Mouse (Mus musculus): ENCODE measurements around the gene Syap1. TPM values are rescaled to one million over a fixed set of nuclear protein-coding genes. Genes with fewer than 3 reads are reported as not detected.

Syap1 gene
- 10.9 and 11.1 TPM in 2 replicates for polyA plus RNA-seq (2012; rRNA removed)

DNA sequence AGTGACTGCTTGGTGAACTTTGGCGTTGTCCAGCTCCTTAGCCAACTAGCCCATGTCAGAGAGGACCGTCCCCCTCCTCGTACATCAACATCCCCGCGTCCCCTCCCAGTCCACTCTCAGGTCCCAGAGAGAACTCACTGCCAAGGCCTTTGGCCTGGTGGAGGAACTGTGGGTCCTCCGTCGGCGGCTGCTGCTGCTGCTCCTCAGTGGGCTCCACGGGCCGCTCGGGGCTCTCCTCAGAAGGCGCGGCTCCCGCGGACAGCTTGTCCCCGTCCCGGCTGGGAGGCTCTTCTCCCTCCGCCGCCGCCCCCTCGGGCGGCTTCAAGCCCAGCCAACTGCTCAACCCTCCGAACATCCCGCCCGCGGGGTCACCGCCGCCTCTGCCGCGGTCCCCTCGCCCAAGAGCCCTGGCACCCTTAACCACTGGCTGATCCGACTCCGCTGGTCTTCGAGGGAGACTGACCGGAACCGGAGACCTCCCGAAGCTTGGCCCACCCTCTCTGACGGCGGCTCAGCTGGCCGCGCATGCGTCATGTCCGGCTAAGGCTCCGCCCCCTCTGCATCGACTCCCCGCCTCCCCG is at the start of gene Syap1:
Syap1 (minus strand) TSS at position 517 of the 581 bp plus-strand sequence.

GRCm38 (mm10) chrX:162900938-162901337 is 12.7 kb upstream of the Syap1 start, which contains the start of gene Ctps2:
Gene Ctps2, plus strand, starts transcription at chrX:162901238.

GRCm38 (mm10) chrX:162829203-162829708 is 59.0 kb downstream of the Syap1 start, which contains the start of gene Txlng:
Gene Txlng, minus strand, starts transcription at chrX:162829454.

Other genes starting within 250 kb of the Syap1 start
- gene Reps2, start 244.8 kb downstream of the Syap1 start, polyA plus RNA-seq (2012; rRNA removed) = 0.95 and 0.97 TPM in 2 replicates
- gene Rbbp7, start 128.0 kb downstream of the Syap1 start, polyA plus RNA-seq (2012; rRNA removed) = 300 and 302 TPM in 2 replicates
- 7.8 and 9.3 TPM in 2 replicates for gene Txlng, start 59.0 kb downstream of the Syap1 start, polyA plus RNA-seq (2012; rRNA removed)
- gene Ctps2, start 12.8 kb upstream of the Syap1 start, polyA plus RNA-seq (2012; rRNA removed) = 19.9 and 20.7 TPM in 2 replicates
- 6.6 and 10.1 TPM in 2 replicates for gene S100g, start 76.2 kb upstream of the Syap1 start, polyA plus RNA-seq (2012; rRNA removed)